7 mouse cellular contexts compared by ENCODE assay signal in genomic region chr9:110533645-110534044, GRCm38 (mm10). TPM values are rescaled to one million over a fixed set of nuclear protein-coding genes. Genes with fewer than 3 reads are reported as not detected.
DNase-seq lines count a peak whose midpoint lies in the region; ATAC-seq and TF ChIP-seq lines count a peak whose summit lies in the region.

No protein-coding gene starts in this region.

- WGBS in spleen, adult 2 months, result 9% methylated on average over 5 of the region's 5 CpGs
- 29% methylated on average over 5 of the region's 5 CpGs for WGBS in embryonic facial prominence, embryonic 14.5 days
- 51% methylated on average over 5 of the region's 5 CpGs for WGBS in limb, embryonic 11.5 days
- 20% methylated on average over 5 of the region's 5 CpGs for WGBS in stomach, embryonic 16.5 days

- no peak for ATAC-seq in embryonic facial prominence, embryonic 14.5 days (ENCODE audit: low read depth)
- no peak for ATAC-seq in limb, embryonic 11.5 days (ENCODE audit: insufficient number of reproducible peaks, low FRiP score, low TSS enrichment, low read depth)
- no peak for ATAC-seq in stomach, embryonic 16.5 days (ENCODE audit: insufficient read depth, low FRiP score)

- DNase-seq in spleen, adult 2 months (ENCODE audit: low read depth in 1 of 2, low spot score in 2 of 2), result no peak
- DNase-seq in spleen, adult 12 weeks (ENCODE audit: low spot score), result no peak
- DNase-seq in embryonic facial prominence, embryonic 14.5 days (ENCODE audit: low spot score), result no peak
- peak; percentile 24 for DNase-seq in limb, embryonic 11.5 days (ENCODE audit: low spot score)
- no peak for DNase-seq in left cerebral cortex, adult 18-20 months (ENCODE audit: low spot score in 2 of 2)
- DNase-seq in adrenal gland, postnatal 25 days, result no peak

- H3K4me1 ChIP-seq in spleen, adult 2 months (ENCODE audit: control insufficient read depth, insufficient read depth, insufficient read length), result peaks cover 30% of the 10 kb centered on the region
- peaks cover 21% of the 10 kb centered on the region for H3K4me1 ChIP-seq in embryonic facial prominence, embryonic 14.5 days (ENCODE audit: control insufficient read depth, insufficient read depth, low read length)
- H3K4me1 ChIP-seq in limb, embryonic 11.5 days (ENCODE audit: control insufficient read depth, insufficient read depth, low read length), result peaks cover 4% of the 10 kb centered on the region; the same call in 1 of the 2 replicates
- peaks cover 15% of the 10 kb centered on the region for H3K4me1 ChIP-seq in stomach, embryonic 16.5 days (ENCODE audit: control insufficient read depth, insufficient read depth, low read length)

- H3K9ac ChIP-seq in embryonic facial prominence, embryonic 14.5 days (ENCODE audit: low read depth, low read length), result peak overlapping the region; percentile 100
- peak overlapping the region; percentile 99 for H3K9ac ChIP-seq in limb, embryonic 11.5 days (ENCODE audit: low read length)
- H3K9ac ChIP-seq in stomach, embryonic 16.5 days (ENCODE audit: low read length), result peak overlapping the region; percentile 100

- TF ChIP-seq CTCF in spleen, adult 2 months (IDR thresholded peaks at IDR 0.05; ENCODE audit: extremely low read depth, insufficient read depth, insufficient read length, insufficient replicate concordance), result no peak

- H3K36me3 ChIP-seq in spleen, adult 2 months (ENCODE audit: control insufficient read depth, insufficient read depth, low read length), result peaks cover 1% of the 10 kb centered on the region; the same call in 1 of the 2 replicates
- H3K36me3 ChIP-seq in embryonic facial prominence, embryonic 14.5 days (ENCODE audit: control insufficient read depth, insufficient read depth, low read length), result 0 out of 2 replicates have a peak, but pooled peaks cover 4% of the 10 kb centered on the region
- 0 out of 2 replicates have a peak, but pooled peaks cover 2% of the 10 kb centered on the region for H3K36me3 ChIP-seq in limb, embryonic 11.5 days (ENCODE audit: control insufficient read depth, insufficient read depth, low read length)
- H3K36me3 ChIP-seq in stomach, embryonic 16.5 days (ENCODE audit: control insufficient read depth, insufficient read depth, low read length), result no peaks in the 10 kb centered on the region

- no peaks in the 10 kb centered on the region for H3K9me3 ChIP-seq in embryonic facial prominence, embryonic 14.5 days (ENCODE audit: control insufficient read depth, low read length)
- no peaks in the 10 kb centered on the region for H3K9me3 ChIP-seq in limb, embryonic 11.5 days (ENCODE audit: control insufficient read depth, low read length)
- H3K9me3 ChIP-seq in stomach, embryonic 16.5 days (replicated peaks; ENCODE audit: control insufficient read depth, low read length), result no peaks in the 10 kb centered on the region

- no peak overlapping the region; the same call in 1 of the 2 replicates for H3K27ac ChIP-seq in spleen, adult 2 months (ENCODE audit: insufficient read depth, low read length)
- H3K27ac ChIP-seq in embryonic facial prominence, embryonic 14.5 days (replicated peaks; ENCODE audit: low read depth, low read length), result peak overlapping the region; percentile 100
- no peak overlapping the region for H3K27ac ChIP-seq in limb, embryonic 11.5 days (replicated peaks; ENCODE audit: low read depth, low read length)
- no peak overlapping the region for H3K27ac ChIP-seq in stomach, embryonic 16.5 days (ENCODE audit: low read length)

- TF ChIP-seq POLR2A in spleen, adult 2 months (IDR thresholded peaks at IDR 0.05; ENCODE audit: low read depth, low read length), result no peak

- H3K4me3 ChIP-seq in spleen, adult 2 months (ENCODE audit: extremely low read depth, insufficient read depth, insufficient read length), result peak overlapping the region; percentile 100
- H3K4me3 ChIP-seq in embryonic facial prominence, embryonic 14.5 days (ENCODE audit: low read depth, low read length), result peak overlapping the region; percentile 100
- H3K4me3 ChIP-seq in limb, embryonic 11.5 days (ENCODE audit: low read depth, low read length), result peak overlapping the region; percentile 94
- peak overlapping the region; percentile 99 for H3K4me3 ChIP-seq in stomach, embryonic 16.5 days (replicated peaks; ENCODE audit: low read length)

- no peaks in the 10 kb centered on the region for H3K27me3 ChIP-seq in spleen, adult 2 months (ENCODE audit: control insufficient read depth, insufficient read depth, low read length)
- H3K27me3 ChIP-seq in embryonic facial prominence, embryonic 14.5 days (replicated peaks; ENCODE audit: control insufficient read depth, insufficient read depth, low read length), result no peaks in the 10 kb centered on the region
- H3K27me3 ChIP-seq in limb, embryonic 11.5 days (ENCODE audit: control insufficient read depth, insufficient read depth, low read length), result no peaks in the 10 kb centered on the region
- H3K27me3 ChIP-seq in stomach, embryonic 16.5 days (ENCODE audit: control insufficient read depth, insufficient read depth, low read length), result no peaks in the 10 kb centered on the region

- peak overlapping the region; percentile 86 for H3K4me2 ChIP-seq in embryonic facial prominence, embryonic 14.5 days (ENCODE audit: low read depth, low read length)
- peak overlapping the region; percentile 69 for H3K4me2 ChIP-seq in limb, embryonic 11.5 days (ENCODE audit: low read depth, severe bottlenecking)
- peak overlapping the region; percentile 88 for H3K4me2 ChIP-seq in stomach, embryonic 16.5 days (ENCODE audit: low read depth, low read length)

RNA-seq across cellular contexts. Expression of gene Setd2, which starts 1.2 kb away (rescaled TPM):
- polyA plus RNA-seq in spleen, adult 2 months (2012; rRNA removed), result 49.4 and 51.8 TPM in 2 replicates
- polyA plus RNA-seq in embryonic facial prominence, embryonic 14.5 days (2014; fragmentation: Nextera tagmentation; extraction: Ambion mirVana), result 48.5 and 48.8 TPM in 2 replicates
- 55.6 and 56.3 TPM in 2 replicates for polyA plus RNA-seq in limb, embryonic 11.5 days (2014; fragmentation: Nextera tagmentation; extraction: Ambion mirVana)
- 27.0 and 29.0 TPM in 2 replicates for polyA plus RNA-seq in stomach, embryonic 16.5 days (2015; fragmentation: Nextera tagmentation; extraction: Ambion mirVana)
- 10 to 100 TPM; 60.2 to 61.9 TPM for total RNA-seq in left cerebral cortex, adult 18-20 months (2021)
- total RNA-seq in adrenal gland, postnatal 25 days (2021), result 93.7 and 94.5 TPM in 2 replicates

RNA-seq across cellular contexts. Expression of gene Kif9, which starts 56.9 kb away (rescaled TPM):
- polyA plus RNA-seq in spleen, adult 2 months (2012; rRNA removed), result 1.3 and 2.1 TPM in 2 replicates
- 1.7 and 4.1 TPM in 2 replicates for polyA plus RNA-seq in embryonic facial prominence, embryonic 14.5 days (2014; fragmentation: Nextera tagmentation; extraction: Ambion mirVana)
- polyA plus RNA-seq in limb, embryonic 11.5 days (2014; fragmentation: Nextera tagmentation; extraction: Ambion mirVana), result 0.35 and 0.57 TPM in 2 replicates
- polyA plus RNA-seq in stomach, embryonic 16.5 days (2015; fragmentation: Nextera tagmentation; extraction: Ambion mirVana), result 0.99 and 2.3 TPM in 2 replicates
- 1 to 10 TPM; 3.6 to 5.3 TPM for total RNA-seq in left cerebral cortex, adult 18-20 months (2021)
- 0.71 and 1.2 TPM in 2 replicates for total RNA-seq in adrenal gland, postnatal 25 days (2021)

RNA-seq across cellular contexts. Expression of gene Klhl18, which starts 57.2 kb away (rescaled TPM):
- 22.5 and 23.1 TPM in 2 replicates for polyA plus RNA-seq in spleen, adult 2 months (2012; rRNA removed)
- 9.4 and 10.1 TPM in 2 replicates for polyA plus RNA-seq in embryonic facial prominence, embryonic 14.5 days (2014; fragmentation: Nextera tagmentation; extraction: Ambion mirVana)
- 9.2 and 9.4 TPM in 2 replicates for polyA plus RNA-seq in limb, embryonic 11.5 days (2014; fragmentation: Nextera tagmentation; extraction: Ambion mirVana)
- polyA plus RNA-seq in stomach, embryonic 16.5 days (2015; fragmentation: Nextera tagmentation; extraction: Ambion mirVana), result 10.2 and 12.0 TPM in 2 replicates
- total RNA-seq in left cerebral cortex, adult 18-20 months (2021), result 10 to 100 TPM; 30.0 to 30.6 TPM
- 11.9 and 12.1 TPM in 2 replicates for total RNA-seq in adrenal gland, postnatal 25 days (2021)
